Comparison of ENCODE assay signal across 8 mouse cellular contexts in the genomic region with DNA sequence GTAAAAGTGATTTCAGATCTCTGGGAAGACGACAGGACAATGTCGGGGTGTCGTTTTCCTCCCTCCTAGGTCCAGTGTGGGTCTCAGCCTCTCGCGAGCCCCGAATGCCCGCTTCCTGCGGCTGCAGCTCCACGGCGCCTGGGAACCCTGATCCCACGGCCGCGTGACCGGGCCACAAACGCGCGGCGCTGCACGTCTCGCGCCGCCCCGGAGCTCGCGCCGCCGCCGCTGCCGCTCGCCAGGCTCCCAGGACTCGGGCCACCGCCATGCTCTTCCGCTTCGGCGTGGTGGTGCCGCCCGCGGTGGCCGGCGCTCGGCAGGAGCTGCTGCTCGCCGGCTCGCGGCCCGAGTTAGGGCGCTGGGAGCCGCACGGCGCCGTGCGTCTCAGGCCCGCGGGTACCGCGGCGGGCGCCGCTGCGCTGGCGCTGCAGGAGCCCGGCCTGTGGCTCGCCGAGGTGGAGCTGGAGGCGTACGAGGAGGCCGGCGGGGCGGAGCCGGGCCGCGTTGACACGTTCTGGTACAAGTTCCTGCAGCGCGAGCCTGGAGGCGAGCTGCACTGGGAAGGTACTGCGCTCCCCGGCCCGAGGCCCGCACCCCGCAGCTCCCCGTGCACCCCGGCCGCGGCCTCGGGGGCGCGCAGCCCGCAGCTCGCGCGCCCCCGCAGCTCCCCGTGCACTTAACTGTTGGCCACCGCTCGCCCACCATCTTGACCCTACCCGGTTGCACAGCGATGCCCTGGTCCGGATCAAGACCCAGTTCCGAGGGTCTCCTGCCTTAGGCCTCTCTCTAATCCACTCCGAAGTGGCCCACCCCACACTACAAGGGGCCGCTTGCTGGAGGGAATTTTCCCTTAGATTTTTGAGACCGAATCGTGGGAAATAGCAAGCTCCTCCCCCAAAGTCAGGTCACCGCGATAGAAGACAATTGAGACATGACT. TPM values are rescaled to one million over a fixed set of nuclear protein-coding genes. Genes with fewer than 3 reads are reported as not detected.
DNase-seq lines count a peak whose midpoint lies in the region; ATAC-seq lines count a peak whose summit lies in the region.

TSS of gene Epm2a (plus strand) at position 200 of the 937 bp plus-strand sequence.

- peaks cover 3% of the 10 kb centered on the region; the same call in 1 of the 2 replicates for H3K4me1 ChIP-seq in intestine, embryonic 16.5 days (ENCODE audit: control insufficient read depth, insufficient read depth, low read length)
- H3K4me1 ChIP-seq in midbrain, embryonic 10.5 days, result peaks cover 9% of the 10 kb centered on the region; the same call in 1 of the 2 replicates

- no peaks in the 10 kb centered on the region for H3K27me3 ChIP-seq in intestine, embryonic 16.5 days (replicated peaks; ENCODE audit: control insufficient read depth, insufficient read depth, low read length)
- no peaks in the 10 kb centered on the region for H3K27me3 ChIP-seq in midbrain, embryonic 10.5 days (ENCODE audit: low read depth, poor library complexity, severe bottlenecking)

- peak; percentile 100 for ATAC-seq in intestine, embryonic 16.5 days

- H3K9ac ChIP-seq in intestine, embryonic 16.5 days (ENCODE audit: low read depth, low read length), result peak within 1 kb of the TSS; percentile 93

- peak within 1 kb of the TSS; percentile 72 for H3K4me3 ChIP-seq in intestine, embryonic 16.5 days (ENCODE audit: low read length)
- H3K4me3 ChIP-seq in midbrain, embryonic 10.5 days, result peak within 1 kb of the TSS; percentile 75

- no peaks in the 10 kb centered on the region for H3K36me3 ChIP-seq in intestine, embryonic 16.5 days (ENCODE audit: control insufficient read depth, insufficient read depth, low read length)
- no peaks in the 10 kb centered on the region for H3K36me3 ChIP-seq in midbrain, embryonic 10.5 days

- peak within 1 kb of the TSS; percentile 97 for H3K27ac ChIP-seq in intestine, embryonic 16.5 days (ENCODE audit: low read length)
- peak within 1 kb of the TSS; percentile 97 for H3K27ac ChIP-seq in midbrain, embryonic 10.5 days (replicated peaks)

- H3K4me2 ChIP-seq in intestine, embryonic 16.5 days (ENCODE audit: low read depth, low read length), result peak within 1 kb of the TSS; percentile 75

- DNase-seq in adrenal gland, adult 18-20 months (ENCODE audit: low spot score in 2 of 2), result peak; percentile 75 to 76
- DNase-seq in embryo, embryonic 11.5 days (ENCODE audit: low read depth, low spot score), result peak; percentile 77
- DNase-seq in gastrocnemius, postnatal 36 days, result peak; percentile 80 to 82
- peak; percentile 79 to 84 for DNase-seq in left cerebral cortex, postnatal 36 days (ENCODE audit: low spot score in 2 of 2)
- DNase-seq in midbrain, embryonic 10.5 days (ENCODE audit: low spot score), result peak; percentile 86
- peak; percentile 71 for DNase-seq in right cerebral cortex, postnatal 36 days (ENCODE audit: low spot score in 2 of 2)
- DNase-seq in urinary bladder, postnatal 4 days (ENCODE audit: low spot score in 2 of 2), result peak; percentile 84 to 86

- under 1% methylated on average over 96 of the region's 106 CpGs for WGBS in intestine, embryonic 16.5 days
- WGBS in midbrain, embryonic 10.5 days, result under 1% methylated on average over 102 of the region's 106 CpGs

- H3K9me3 ChIP-seq in intestine, embryonic 16.5 days (ENCODE audit: control insufficient read depth, low read length), result no peaks in the 10 kb centered on the region
- H3K9me3 ChIP-seq in midbrain, embryonic 10.5 days (replicated peaks), result peaks cover 4% of the 10 kb centered on the region; the same call in 1 of the 2 replicates

- intact Hi-C loops in gastrocnemius, postnatal 36 days (cut with DNase I), result no loop called here
- intact Hi-C loops in left cerebral cortex, postnatal 36 days (cut with DNase I), result loop anchor here (2.0 to 10.0 kb wide), 2 partner anchors 63 to 139 kb away; partner anchors contain the start of gene Fbxo30

RNA-seq across cellular contexts. Expression of gene Epm2a, which starts in this region (rescaled TPM):
- 10 to 100 TPM; 10.9 to 14.9 TPM for total RNA-seq in adrenal gland, adult 18-20 months (2021)
- total RNA-seq in gastrocnemius, postnatal 36 days (2021), result 10 to 100 TPM; 62.3 to 79.8 TPM
- polyA plus RNA-seq in intestine, embryonic 16.5 days (2015; fragmentation: Nextera tagmentation; extraction: Ambion mirVana), result 0.10 and 0.20 TPM in 2 replicates
- total RNA-seq in left cerebral cortex, postnatal 36 days (2021), result 10 to 100 TPM; 30.4 to 36.5 TPM
- 0.64 and 0.73 TPM in 2 replicates for polyA plus RNA-seq in midbrain, embryonic 10.5 days (2016; fragmentation: Nextera tagmentation; extraction: Ambion mirVana)

Comparison
In these comparisons a context has a peak if more than half of its experiments do, and no peak if none do; other contexts are left out.
1. Peak in every context shown above with its lines: DNase-seq, ATAC-seq, H3K4me3 ChIP-seq and H3K27ac ChIP-seq.
2. Peak in ATAC-seq, H3K4me3 ChIP-seq, H3K27ac ChIP-seq, H3K9ac ChIP-seq and H3K4me2 ChIP-seq in intestine, embryonic 16.5 days; RNA of the gene not detected or under 1 TPM.
3. Peak in DNase-seq, H3K4me3 ChIP-seq and H3K27ac ChIP-seq in midbrain, embryonic 10.5 days; RNA of the gene not detected or under 1 TPM.